Mouse (Mus musculus) liver, postnatal 0 days (tissue): ENCODE measurements around the gene Hmgxb4.

Source experiments
- CTCF ChIP-seq: sonication (generic); IDR thresholded peaks from 2 replicates; pipeline ENCODE4 v1.5.1; 2016; ENCODE audit warnings: antibody characterized with exemption, low read depth
- EP300 ChIP-seq: IDR thresholded peaks from 2 replicates; pipeline ENCODE4 v1.6.1; 2016; ENCODE audit warnings: antibody characterized with exemption, low read depth, mild to moderate bottlenecking

- no peak for TF ChIP-seq CTCF
- TF ChIP-seq EP300, result no peak
Measured at GRCm38 (mm10) chr8:75032961-75033360, 39.8 kb downstream of the Hmgxb4 start.
